Mouse (Mus musculus) heart, postnatal 0 days (tissue): ENCODE measurements around the gene Usp36. TPM values are rescaled to one million over a fixed set of nuclear protein-coding genes. Genes with fewer than 3 reads are reported as not detected.
A peak's percentile ranks its signal among the peaks of the same experiment; 100 is the strongest.

ENCODE experiments used
- ATAC-seq: fragments of 200-750 bp; cut with Nextera tagmentation; 2 replicates; pipeline ENCODE4 v1.8.0; 2017; ENCODE audit warnings: low read depth, moderate number of reproducible peaks, moderate library complexity; ENCODE audit not compliant: insufficient read depth
- DNase-seq: peaks from one replicate; pipeline ENCODE4 v3.0.0-alpha.2; 2016; ENCODE audit warnings: low spot score
- H3K27ac ChIP-seq: fragments of 300-500 bp; sonication (generic); 2 replicates; pipeline ENCODE4 v1.5.1; 2014; ENCODE audit warnings: low read depth, mild to moderate bottlenecking
- H3K27me3 ChIP-seq: fragments of 300-500 bp; sonication (generic); 2 replicates; pipeline ENCODE4 v1.6.1; 2014; ENCODE audit warnings: low read length, mixed read lengths; ENCODE audit not compliant: control insufficient read depth, insufficient read depth
- H3K36me3 ChIP-seq: fragments of 300-500 bp; sonication (generic); replicated peaks from 2 replicates; pipeline ENCODE4 v1.6.1; 2014; ENCODE audit warnings: low read length, mixed read lengths; ENCODE audit not compliant: control insufficient read depth, insufficient read depth
- H3K4me1 ChIP-seq: fragments of 300-500 bp; sonication (generic); 2 replicates; pipeline ENCODE4 v1.6.1; 2014; ENCODE audit warnings: antibody characterized with exemption; ENCODE audit not compliant: control insufficient read depth, insufficient read depth
- H3K4me2 ChIP-seq: fragments of 300-500 bp; sonication (generic); 2 replicates; pipeline ENCODE4 v1.6.1; 2014; ENCODE audit warnings: low read depth, mild to moderate bottlenecking, low read length, moderate library complexity
- H3K4me3 ChIP-seq: fragments of 300-500 bp; sonication (generic); 2 replicates; pipeline ENCODE4 v1.5.1; 2014; ENCODE audit warnings: low read depth, low read length
- H3K9ac ChIP-seq: fragments of 300-500 bp; sonication (generic); replicated peaks from 2 replicates; pipeline ENCODE4 v1.6.1; 2014; ENCODE audit warnings: low read depth, low read length, mixed read lengths
- H3K9me3 ChIP-seq: fragments of 300-500 bp; sonication (generic); replicated peaks from 2 replicates; pipeline ENCODE4 v1.6.1; 2016; ENCODE audit warnings: low read length; ENCODE audit not compliant: control insufficient read depth
- CTCF ChIP-seq: IDR thresholded peaks from 2 replicates; pipeline ENCODE4 v1.5.1; 2016; ENCODE audit warnings: antibody characterized with exemption, control low read depth, low read depth
- EP300 ChIP-seq: IDR thresholded peaks from 2 replicates; pipeline ENCODE4 v1.6.1; 2016; ENCODE audit warnings: antibody characterized with exemption, low read depth
- WGBS: fragments of 180-500 bp; shearing (Covaris S2); extraction: QIAGEN DNeasy Blood & Tissue Kit; methylation state at CpG from one replicate; pipeline ENCODE4 v1.1.7; 2014; 5-methylcytosine and 5-hydroxymethylcytosine counted together
- polyA plus RNA-seq: library from polyadenylated mRNA; unstranded; fragments of >200 nt; fragmentation: Nextera tagmentation; extraction: Ambion mirVana; gene quantifications from 2 replicates; pipeline ENCODE4 v1.2.1, GENCODE M21; 2015
- total RNA-seq: library from RNA; depleted of rRNA; stranded (reverse); fragments of >200 nt; gene quantifications from 2 replicates; pipeline ENCODE4 v1.2.3, GENCODE M21; 2014; ENCODE audit warnings: low replicate concordance

The Usp36 gene
- total and polyA plus RNA-seq, 2 experiments from 2014 or later, result 6.6 to 10.4 TPM

DNA sequence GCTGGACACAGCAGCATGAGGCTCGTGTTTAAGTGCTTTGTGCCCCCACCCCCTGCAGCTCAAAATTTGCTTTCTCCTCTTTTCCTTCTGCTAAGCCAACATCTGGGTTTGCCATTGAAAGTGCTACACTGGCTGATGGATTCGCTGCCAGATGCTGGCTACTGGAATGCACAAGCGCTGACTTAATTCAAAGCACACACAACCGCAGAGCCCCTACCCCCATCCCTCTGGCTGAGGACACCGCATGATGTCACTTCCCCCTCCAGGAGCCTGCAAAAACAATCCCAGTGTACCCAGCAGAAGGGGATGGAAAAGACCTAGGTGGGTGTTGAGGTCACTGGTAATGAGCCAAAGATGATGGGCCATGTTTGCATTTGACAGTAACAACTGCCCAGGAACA, 34.5 kb upstream of the Usp36 start:
- peak; percentile 60 for DNase-seq
- no peak overlapping the region for H3K9ac ChIP-seq
- no peaks in the 10 kb centered on the region for H3K9me3 ChIP-seq
- TF ChIP-seq CTCF (no peak), EP300 (no peak)
- peak overlapping the region; percentile 51 for H3K27ac ChIP-seq
- ATAC-seq, result peak; percentile 21; the same call in 1 of the 2 replicates
- no peak overlapping the region for H3K4me2 ChIP-seq
- H3K27me3 ChIP-seq, result no peaks in the 10 kb centered on the region
- H3K4me3 ChIP-seq, result no peak overlapping the region
- peaks cover 11% of the 10 kb centered on the region for H3K36me3 ChIP-seq
- H3K4me1 ChIP-seq, result peaks cover 17% of the 10 kb centered on the region
- WGBS, result 58% methylated on average over 5 of the region's 5 CpGs

DNA sequence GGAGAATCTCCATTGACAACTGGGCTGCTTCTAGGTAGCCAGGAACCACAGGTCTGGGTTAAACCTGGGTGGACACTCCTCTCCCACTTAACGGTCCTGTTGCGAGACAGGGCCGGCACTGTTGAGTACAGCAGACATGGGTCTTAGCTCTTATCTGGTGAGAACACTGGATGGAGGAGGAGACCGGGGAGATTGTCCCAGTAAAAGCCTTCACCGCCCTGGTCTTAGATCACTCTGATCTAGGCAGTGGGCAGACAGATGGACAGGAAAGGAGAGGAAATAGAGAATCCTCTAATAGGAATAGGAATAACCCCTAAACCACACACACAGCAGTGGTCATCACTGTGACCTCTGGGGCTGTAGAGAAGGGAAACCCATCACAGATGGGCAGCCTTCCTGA, 33.9 kb upstream of the Usp36 start:
- H3K9me3 ChIP-seq, result no peaks in the 10 kb centered on the region
- peaks cover 17% of the 10 kb centered on the region for H3K36me3 ChIP-seq
- H3K27ac ChIP-seq, result peak overlapping the region; percentile 51
- peaks cover 17% of the 10 kb centered on the region for H3K4me1 ChIP-seq
- WGBS, result 48% methylated on average over 5 of the region's 5 CpGs
- H3K27me3 ChIP-seq, result no peaks in the 10 kb centered on the region
- H3K4me3 ChIP-seq, result no peak overlapping the region
- ATAC-seq (no peak), DNase-seq (no peak)
- no peak overlapping the region for H3K9ac ChIP-seq
- TF ChIP-seq CTCF, result no peak
- TF ChIP-seq EP300, result no peak
- H3K4me2 ChIP-seq, result no peak overlapping the region

DNA sequence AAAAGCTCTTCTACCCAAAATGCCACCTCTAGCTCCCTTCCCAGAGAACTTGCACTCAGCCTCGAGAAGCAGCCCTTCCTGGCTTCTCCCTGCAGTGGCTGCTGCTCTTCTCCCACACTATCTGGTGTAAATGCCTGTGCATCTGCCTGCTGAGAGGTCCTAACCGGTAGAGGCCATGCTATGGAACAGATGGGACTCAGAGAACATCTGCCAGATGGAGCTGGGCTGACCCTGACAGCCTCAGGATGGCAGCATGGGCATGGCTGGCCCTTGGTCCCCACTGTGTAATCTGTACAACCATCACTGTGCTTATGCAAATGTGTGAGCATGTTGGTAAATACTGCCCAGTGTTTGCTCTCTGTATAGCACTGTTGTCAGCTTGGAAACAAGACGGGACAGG, 32.6 kb upstream of the Usp36 start:
- no peak overlapping the region for H3K27ac ChIP-seq
- H3K9me3 ChIP-seq, result no peaks in the 10 kb centered on the region
- no peak overlapping the region for H3K9ac ChIP-seq
- peaks cover 9% of the 10 kb centered on the region; the same call in 1 of the 2 replicates for H3K4me1 ChIP-seq
- no peak for ATAC-seq
- no peaks in the 10 kb centered on the region for H3K27me3 ChIP-seq
- peaks cover 29% of the 10 kb centered on the region for H3K36me3 ChIP-seq
- WGBS, result 48% methylated on average over 3 of the region's 3 CpGs
- no peak overlapping the region for H3K4me2 ChIP-seq
- no peak for DNase-seq
- H3K4me3 ChIP-seq, result no peak overlapping the region
- no peak for TF ChIP-seq EP300
- no peak for TF ChIP-seq CTCF

DNA sequence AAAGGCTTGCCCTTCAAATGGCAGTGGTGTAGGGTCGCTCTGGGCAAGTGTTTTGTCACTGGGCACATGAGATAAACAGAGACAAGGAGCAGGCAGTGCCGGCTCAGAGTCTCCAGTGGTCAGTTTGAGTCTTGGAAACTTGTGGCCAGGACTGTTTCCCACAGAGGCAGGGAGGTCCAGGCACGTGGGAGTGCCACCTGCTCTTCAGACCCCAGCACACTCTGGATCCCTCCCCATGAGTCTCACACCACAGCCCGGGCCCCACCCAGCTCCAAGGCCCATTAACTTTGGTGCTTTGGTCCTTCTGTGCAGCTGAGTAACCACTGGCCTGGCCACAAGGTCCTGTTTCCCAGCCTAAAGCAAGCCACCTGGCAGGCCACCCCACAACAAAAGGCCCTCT, 31.9 kb upstream of the Usp36 start:
- Histone ChIP-seq H3K36me3 (peaks cover 33% of the 10 kb centered on the region), H3K27me3 (no peaks in the 10 kb centered on the region), H3K4me2 (no peak overlapping the region), H3K27ac (no peak overlapping the region), H3K9ac (no peak overlapping the region), H3K4me1 (peaks cover 9% of the 10 kb centered on the region; the same call in 1 of the 2 replicates), H3K4me3 (no peak overlapping the region), H3K9me3 (no peaks in the 10 kb centered on the region)
- ATAC-seq, result no peak
- no peak for DNase-seq
- WGBS, result 43% methylated on average over 4 of the region's 4 CpGs
- TF ChIP-seq CTCF (no peak), EP300 (no peak)

DNA sequence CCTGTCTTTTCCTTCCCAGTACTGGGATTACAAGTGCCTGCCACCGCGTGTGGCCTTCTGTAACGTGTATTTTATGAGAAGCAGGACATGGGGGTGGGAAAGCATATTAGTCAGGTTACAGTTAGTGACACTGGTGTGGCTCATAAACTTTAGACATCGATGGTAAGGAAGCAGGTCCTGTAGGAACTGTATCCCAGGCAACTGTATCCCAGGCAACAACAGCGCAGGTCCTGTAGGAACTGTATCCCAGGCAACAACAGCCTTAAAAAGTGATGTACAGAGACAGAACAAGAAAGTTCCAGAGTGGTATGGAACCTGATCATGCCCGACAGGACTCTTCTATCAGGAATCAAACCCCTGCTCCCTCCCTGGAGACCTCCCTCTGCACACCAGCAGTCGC, 31.5 kb upstream of the Usp36 start:
- ATAC-seq (no peak), DNase-seq (no peak)
- H3K4me3 ChIP-seq, result no peak overlapping the region
- H3K4me2 ChIP-seq, result no peak overlapping the region
- 88% methylated on average over 7 of the region's 7 CpGs for WGBS
- H3K27me3 ChIP-seq, result no peaks in the 10 kb centered on the region
- TF ChIP-seq CTCF (no peak), EP300 (no peak)
- peaks cover 9% of the 10 kb centered on the region; the same call in 1 of the 2 replicates for H3K4me1 ChIP-seq
- H3K27ac ChIP-seq, result no peak overlapping the region
- no peaks in the 10 kb centered on the region for H3K9me3 ChIP-seq
- peaks cover 33% of the 10 kb centered on the region for H3K36me3 ChIP-seq
- no peak overlapping the region for H3K9ac ChIP-seq

DNA sequence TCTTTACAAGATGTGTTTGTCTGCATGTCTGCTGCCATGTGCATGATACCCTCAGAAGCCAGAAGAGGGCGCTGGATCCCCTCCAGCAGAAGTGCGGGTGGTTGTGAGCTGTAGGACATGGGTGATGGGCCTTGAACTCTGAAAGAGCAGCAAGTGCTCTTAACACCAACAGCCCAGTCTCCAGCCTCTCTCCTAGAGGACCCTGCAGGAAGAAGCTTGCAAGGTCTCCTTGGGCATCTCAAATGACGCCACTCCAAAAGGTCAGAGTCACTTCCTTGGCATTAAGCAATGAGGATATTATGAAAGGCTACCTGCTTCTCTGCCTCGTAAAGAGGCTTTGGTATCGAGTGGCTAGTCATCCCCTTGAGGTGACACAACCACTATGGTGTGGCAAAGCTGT, 28.6 kb upstream of the Usp36 start:
- DNase-seq (no peak), ATAC-seq (no peak)
- WGBS, result 66% methylated on average over 5 of the region's 5 CpGs
- Histone ChIP-seq H3K9me3 (no peaks in the 10 kb centered on the region), H3K27ac (no peak overlapping the region), H3K9ac (no peak overlapping the region), H3K4me2 (no peak overlapping the region), H3K4me1 (peaks cover 5% of the 10 kb centered on the region; the same call in 1 of the 2 replicates), H3K36me3 (peaks cover 51% of the 10 kb centered on the region), H3K4me3 (no peak overlapping the region), H3K27me3 (no peaks in the 10 kb centered on the region)
- no peak for TF ChIP-seq EP300
- TF ChIP-seq CTCF, result peak; percentile 69
